Mouse (Mus musculus) heart, embryonic 10.5 days (tissue): ENCODE results near the gene Sertad1. TPM values are rescaled to one million over a fixed set of nuclear protein-coding genes. Genes with fewer than 3 reads are reported as not detected.

ENCODE experiments used
- DNase-seq: peaks from one replicate; pipeline ENCODE4 v3.0.0-alpha.2; 2017; ENCODE audit warnings: low spot score
- H3K27ac ChIP-seq: fragments of 300-500 bp; sonication (generic); 2 replicates; pipeline ENCODE4 v1.5.1; 2016; ENCODE audit warnings: mild to moderate bottlenecking
- H3K27me3 ChIP-seq: fragments of 300-500 bp; sonication (generic); 2 replicates; pipeline ENCODE4 v1.6.1; 2016; ENCODE audit warnings: mild to moderate bottlenecking; ENCODE audit not compliant: poor library complexity, insufficient read depth, severe bottlenecking
- H3K36me3 ChIP-seq: fragments of 300-500 bp; sonication (generic); 2 replicates; pipeline ENCODE4 v1.6.1; 2016; ENCODE audit warnings: mild to moderate bottlenecking, moderate library complexity
- H3K4me1 ChIP-seq: fragments of 300-500 bp; sonication (generic); 2 replicates; pipeline ENCODE4 v1.6.1; 2016; ENCODE audit warnings: mild to moderate bottlenecking
- H3K4me3 ChIP-seq: fragments of 300-500 bp; sonication (generic); 2 replicates; pipeline ENCODE4 v1.5.1; 2016; ENCODE audit warnings: mild to moderate bottlenecking, moderate library complexity
- H3K9me3 ChIP-seq: fragments of 300-500 bp; sonication (generic); 2 replicates; pipeline ENCODE4 v1.6.1; 2016; ENCODE audit warnings: mild to moderate bottlenecking, moderate library complexity
- WGBS: fragments of 180-500 bp; shearing (Covaris S2); methylation state at CpG from one replicate; pipeline ENCODE4 v1.1.7; 2016; 5-methylcytosine and 5-hydroxymethylcytosine counted together
- polyA plus RNA-seq: library from polyadenylated mRNA; unstranded; fragments of >200 nt; fragmentation: Nextera tagmentation; extraction: Ambion mirVana; gene quantifications from 2 replicates; pipeline ENCODE4 v1.2.1, GENCODE M21; 2016

Gene Sertad1
- polyA plus RNA-seq, 1 experiment from 2014 or later, result 34.8 TPM

- Histone ChIP-seq H3K4me1 (peaks cover 11% of the 10 kb centered on the region), H3K4me3 (no peak overlapping the region), H3K36me3 (peaks cover 27% of the 10 kb centered on the region), H3K9me3 (0 out of 2 replicates have a peak, but pooled peaks cover 7% of the 10 kb centered on the region), H3K27me3 (no peaks in the 10 kb centered on the region), H3K27ac (no peak overlapping the region)
- no peak for DNase-seq
- WGBS, result 73% methylated on average over 1 of the region's 1 CpGs
Measured at GRCm38 (mm10) chr7:27520599-27520998, 33.9 kb downstream of the Sertad1 start.

DNA sequence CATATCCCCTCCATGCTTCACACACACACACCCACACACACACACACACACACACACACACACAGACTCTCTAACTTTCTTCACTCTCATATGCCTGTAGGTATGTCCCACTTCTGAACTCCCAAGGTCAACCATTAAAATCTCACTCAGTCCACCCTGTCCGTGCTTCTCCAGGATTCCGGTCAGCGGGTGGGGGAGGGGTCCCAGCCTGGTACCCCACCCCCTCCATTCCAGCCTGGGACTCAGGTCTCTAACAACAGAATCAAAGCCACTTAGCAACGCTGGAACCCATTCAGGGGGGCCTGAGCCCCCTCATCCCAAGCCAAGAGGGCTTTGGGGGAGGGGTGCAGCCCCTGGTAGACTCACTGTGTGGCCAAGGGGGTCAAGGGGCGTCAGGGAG, 36.3 kb downstream of the Sertad1 start, which contains the start of gene Hipk4:
TSS of gene Hipk4 (plus strand) at position 301 of the 400 bp plus-strand sequence.
- no peak for DNase-seq
- peaks cover 14% of the 10 kb centered on the region for H3K36me3 ChIP-seq
- H3K4me3 ChIP-seq, result no peak within 1 kb of the TSS
- H3K4me1 ChIP-seq, result peaks cover 18% of the 10 kb centered on the region
- 47% methylated on average over 5 of the region's 5 CpGs for whole genome bisulfite sequencing
- H3K27me3 ChIP-seq, result no peaks in the 10 kb centered on the region
- H3K9me3 ChIP-seq, result 0 out of 2 replicates have a peak, but pooled peaks cover 7% of the 10 kb centered on the region
- H3K27ac ChIP-seq, result peak within 1 kb of the TSS; percentile 48; the same call in 1 of the 2 replicates

DNA sequence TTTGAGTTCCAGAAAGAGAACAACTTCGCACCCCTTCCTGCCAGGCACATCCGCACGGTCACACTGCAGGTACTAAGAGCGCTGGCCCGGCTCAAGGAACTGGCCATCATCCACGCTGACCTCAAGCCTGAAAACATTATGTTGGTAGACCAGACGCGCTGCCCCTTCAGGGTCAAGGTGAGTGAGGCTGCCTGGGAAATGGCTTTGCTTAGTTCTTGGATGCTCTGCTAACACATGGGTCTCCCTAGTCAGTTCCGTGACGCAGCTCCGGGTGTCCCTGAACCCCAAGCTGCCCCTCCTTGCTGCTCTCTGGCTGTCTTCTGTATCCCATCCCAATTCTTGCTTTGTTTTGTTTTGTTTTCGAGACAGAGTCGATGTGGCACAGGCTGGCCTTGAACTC, 37.1 kb downstream of the Sertad1 start:
- H3K27ac ChIP-seq, result no peak overlapping the region
- 95% methylated on average over 13 of the region's 13 CpGs for WGBS
- peaks cover 18% of the 10 kb centered on the region for H3K4me1 ChIP-seq

GRCm38 (mm10) chr7:27526039-27526827, 39.5 kb downstream of the Sertad1 start:
- peaks cover 25% of the 10 kb centered on the region for H3K4me1 ChIP-seq
- H3K27me3 ChIP-seq, result no peaks in the 10 kb centered on the region
- 0 out of 2 replicates have a peak overlapping the region, but pooled peaks have one; percentile 5 for H3K27ac ChIP-seq
- DNase-seq, result peak; percentile 88
- H3K36me3 ChIP-seq, result peaks cover 6% of the 10 kb centered on the region; the same call in 1 of the 2 replicates
- WGBS, result 24% methylated on average over 10 of the region's 10 CpGs
- H3K9me3 ChIP-seq, result no peaks in the 10 kb centered on the region
- no peak overlapping the region for H3K4me3 ChIP-seq

More for the DNA sequence above, 37.1 kb downstream of the Sertad1 start:
- 0 out of 2 replicates have a peak, but pooled peaks cover 7% of the 10 kb centered on the region for H3K9me3 ChIP-seq
- H3K36me3 ChIP-seq, result peaks cover 10% of the 10 kb centered on the region
- DNase-seq, result no peak
- H3K27me3 ChIP-seq, result no peaks in the 10 kb centered on the region
- H3K4me3 ChIP-seq, result no peak overlapping the region

GRCm38 (mm10) chr7:27529070-27529469, 42.4 kb downstream of the Sertad1 start:
- H3K4me1 ChIP-seq, result peaks cover 18% of the 10 kb centered on the region; the same call in 1 of the 2 replicates
- no peaks in the 10 kb centered on the region for H3K27me3 ChIP-seq
- H3K9me3 ChIP-seq, result no peaks in the 10 kb centered on the region
- no peak overlapping the region for H3K27ac ChIP-seq
- H3K4me3 ChIP-seq, result no peak overlapping the region
- WGBS, result 79% methylated on average over 21 of the region's 21 CpGs
- peaks cover 29% of the 10 kb centered on the region for H3K36me3 ChIP-seq
- no peak for DNase-seq

DNA sequence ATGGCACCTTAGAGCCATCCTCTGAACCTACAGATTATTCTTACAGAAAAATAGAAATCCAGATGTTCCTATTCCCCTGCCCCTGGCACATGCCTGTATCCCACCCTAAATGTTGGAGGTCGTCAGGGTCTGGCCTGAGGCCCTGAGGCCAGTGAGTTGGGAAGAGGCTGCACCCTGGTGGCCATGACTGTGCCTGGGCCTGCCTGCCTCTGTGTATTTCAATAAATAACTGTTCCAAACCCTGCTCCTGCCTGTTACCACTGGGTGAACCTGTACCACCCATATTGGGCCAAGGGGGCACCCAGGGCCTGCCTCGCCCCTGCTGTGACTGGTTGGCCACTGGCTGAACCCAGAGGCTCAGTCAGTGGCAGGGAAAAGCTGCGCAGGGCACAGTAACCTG, 44.2 kb downstream of the Sertad1 start:
- no peaks in the 10 kb centered on the region for H3K9me3 ChIP-seq
- no peak for DNase-seq
- no peak overlapping the region for H3K4me3 ChIP-seq
- H3K36me3 ChIP-seq, result peaks cover 40% of the 10 kb centered on the region
- 75% methylated on average over 3 of the region's 3 CpGs for WGBS
- no peak overlapping the region for H3K27ac ChIP-seq
- H3K4me1 ChIP-seq, result peaks cover 17% of the 10 kb centered on the region
- no peaks in the 10 kb centered on the region for H3K27me3 ChIP-seq

DNA sequence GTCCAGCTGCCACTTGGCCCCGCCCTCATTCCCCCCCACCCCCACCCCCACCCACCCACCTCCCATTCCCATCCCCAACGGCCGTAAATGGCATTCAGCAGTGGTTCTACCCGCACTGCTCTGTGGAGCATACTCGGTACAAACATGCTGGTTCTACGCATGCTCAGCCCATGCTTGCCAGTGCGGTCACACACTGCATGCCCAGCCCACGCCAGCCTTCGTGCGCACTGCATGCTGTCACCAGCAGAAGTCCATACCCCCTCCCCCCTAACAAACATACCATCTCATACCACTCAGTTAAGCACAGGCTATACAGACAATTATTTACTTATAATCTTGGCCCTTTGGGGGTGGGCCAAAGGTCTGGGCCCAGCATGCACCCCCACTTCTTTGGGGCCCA, 45.0 kb downstream of the Sertad1 start:
- no peak overlapping the region for H3K4me3 ChIP-seq
- no peak for DNase-seq
- no peaks in the 10 kb centered on the region for H3K27me3 ChIP-seq
- H3K27ac ChIP-seq, result no peak overlapping the region
- 90% methylated on average over 10 of the region's 10 CpGs for WGBS
- H3K9me3 ChIP-seq, result no peaks in the 10 kb centered on the region
- H3K4me1 ChIP-seq, result peaks cover 12% of the 10 kb centered on the region
- H3K36me3 ChIP-seq, result peaks cover 47% of the 10 kb centered on the region

DNA sequence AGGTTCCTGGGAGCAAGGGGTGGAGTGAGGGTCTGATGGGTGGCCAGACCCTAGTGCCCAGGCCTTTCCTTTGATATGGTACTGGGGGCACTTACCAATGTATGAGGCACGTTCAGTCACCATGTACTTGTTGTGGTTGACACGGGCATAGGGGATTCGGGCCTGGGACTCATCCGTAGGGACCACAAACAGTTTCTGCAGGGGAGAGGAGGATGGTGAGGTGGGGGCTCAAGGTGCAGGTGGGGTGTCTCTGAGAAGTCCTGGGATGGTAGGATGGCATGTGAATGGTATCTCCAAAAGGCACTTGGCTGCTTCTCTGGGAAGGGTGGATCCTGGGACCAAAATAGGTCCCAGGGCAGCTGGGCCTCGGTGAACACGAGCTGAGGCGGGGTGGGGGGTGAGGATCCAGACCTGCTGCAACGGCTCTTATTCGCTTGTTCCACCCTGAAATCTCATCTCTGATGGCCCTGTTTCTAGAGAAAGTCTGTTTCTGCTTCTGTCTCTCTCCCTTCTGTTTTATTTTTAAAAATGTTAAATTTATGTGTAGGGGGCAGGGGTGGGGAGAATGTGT, 45.9 kb downstream of the Sertad1 start:
- 76% methylated on average over 9 of the region's 9 CpGs for WGBS
- Histone ChIP-seq H3K36me3 (peaks cover 54% of the 10 kb centered on the region), H3K4me3 (no peak overlapping the region), H3K4me1 (peaks cover 12% of the 10 kb centered on the region), H3K27ac (no peak overlapping the region), H3K27me3 (no peaks in the 10 kb centered on the region), H3K9me3 (no peaks in the 10 kb centered on the region)
- no peak for DNase-seq

DNA sequence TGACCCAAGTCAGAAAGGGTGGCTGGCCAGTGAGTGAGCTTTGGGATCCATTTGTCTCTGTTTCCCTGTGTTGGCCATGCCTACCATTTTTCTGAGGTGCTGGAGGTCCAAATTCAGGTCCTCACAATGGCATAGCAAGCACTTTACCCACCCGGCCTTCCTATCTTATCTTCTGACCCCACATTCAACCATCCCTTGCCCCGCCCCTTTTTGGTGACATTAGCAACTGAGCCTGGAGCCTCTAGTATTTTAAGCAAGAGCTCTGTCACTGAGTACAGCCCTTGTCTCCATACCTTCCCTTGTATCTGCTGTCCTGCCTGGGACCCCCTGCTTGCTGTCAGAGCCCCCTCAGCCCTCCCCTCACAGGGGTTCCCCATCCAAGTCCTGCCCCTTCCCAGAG, 48.7 kb downstream of the Sertad1 start:
- WGBS, result 42% methylated on average over 2 of the region's 2 CpGs
- peaks cover 6% of the 10 kb centered on the region for H3K4me1 ChIP-seq
- no peak overlapping the region for H3K27ac ChIP-seq
- H3K36me3 ChIP-seq, result peaks cover 64% of the 10 kb centered on the region
- H3K27me3 ChIP-seq, result no peaks in the 10 kb centered on the region
- no peak for DNase-seq
- H3K9me3 ChIP-seq, result no peaks in the 10 kb centered on the region
- no peak overlapping the region for H3K4me3 ChIP-seq

DNA sequence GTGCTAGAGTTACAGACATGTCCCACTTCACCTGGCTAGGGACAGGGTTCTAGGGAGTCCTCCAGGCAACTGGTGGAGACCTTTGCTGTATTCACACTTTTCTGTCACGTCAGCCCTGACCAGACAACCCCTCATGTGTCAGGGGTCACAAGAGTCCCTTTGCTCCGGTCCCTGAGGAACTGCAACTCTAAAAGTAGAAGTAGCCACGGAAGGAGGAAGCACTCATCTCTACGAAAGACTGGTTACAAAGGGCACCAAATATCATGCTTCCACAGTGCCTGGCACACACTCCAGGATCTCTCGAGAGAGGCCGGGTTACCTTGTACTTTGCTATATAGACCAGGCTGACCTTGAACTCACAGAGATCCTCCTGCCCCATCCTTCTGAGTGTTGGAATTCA, 49.9 kb downstream of the Sertad1 start:
- H3K36me3 ChIP-seq, result peaks cover 57% of the 10 kb centered on the region
- 89% methylated on average over 6 of the region's 6 CpGs for WGBS
- no peaks in the 10 kb centered on the region for H3K9me3 ChIP-seq
- DNase-seq, result no peak
- H3K27ac ChIP-seq, result no peak overlapping the region
- peaks cover 4% of the 10 kb centered on the region; the same call in 1 of the 2 replicates for H3K27me3 ChIP-seq
- H3K4me1 ChIP-seq, result peaks cover 15% of the 10 kb centered on the region
- no peak overlapping the region for H3K4me3 ChIP-seq

DNA sequence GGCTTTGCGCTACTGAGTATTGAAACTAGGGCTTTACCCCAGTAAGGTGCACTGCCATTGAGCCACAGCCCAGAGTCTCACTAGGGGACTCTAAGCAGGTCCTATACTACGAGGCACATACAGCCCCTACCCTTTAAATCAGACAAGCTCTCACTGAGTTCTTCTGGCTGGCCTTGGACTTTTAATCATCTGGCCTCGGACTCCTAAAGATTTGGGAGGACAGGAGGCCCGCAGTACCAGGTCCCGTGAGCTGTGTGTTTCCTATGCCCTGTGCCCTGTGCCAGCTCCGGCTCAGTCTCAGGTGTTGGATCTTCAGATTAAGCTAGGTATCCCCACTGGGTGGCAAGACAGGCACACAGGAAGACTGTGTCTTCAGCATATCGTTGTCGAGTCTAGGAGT, 51.3 kb downstream of the Sertad1 start:
- H3K27ac ChIP-seq, result no peak overlapping the region
- DNase-seq, result no peak
- H3K36me3 ChIP-seq, result peaks cover 43% of the 10 kb centered on the region
- H3K4me1 ChIP-seq, result peaks cover 26% of the 10 kb centered on the region
- no peak overlapping the region for H3K4me3 ChIP-seq
- 85% methylated on average over 8 of the region's 8 CpGs for WGBS
- H3K27me3 ChIP-seq, result peaks cover 5% of the 10 kb centered on the region; the same call in 1 of the 2 replicates
- no peaks in the 10 kb centered on the region for H3K9me3 ChIP-seq

DNA sequence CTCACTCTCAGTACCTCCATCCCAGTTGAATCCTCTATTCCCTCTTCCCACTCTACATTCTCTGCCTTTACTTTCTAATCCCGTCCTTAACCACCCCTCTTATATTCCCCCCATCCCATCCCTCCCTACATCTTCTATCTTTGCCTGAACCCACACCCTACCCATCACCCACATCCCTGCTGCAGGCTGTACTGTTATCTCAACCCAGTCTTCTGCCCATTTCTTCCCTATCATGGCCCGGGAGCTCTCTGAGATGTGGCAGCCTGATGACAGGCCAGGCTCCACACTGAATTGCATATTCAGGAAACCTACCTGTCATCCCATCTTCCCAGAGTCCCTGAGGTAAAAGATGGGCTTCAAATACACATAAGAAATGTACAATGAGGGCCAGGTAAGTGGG, 52.1 kb downstream of the Sertad1 start:
- H3K27me3 ChIP-seq, result peaks cover 5% of the 10 kb centered on the region; the same call in 1 of the 2 replicates
- WGBS, result 76% methylated on average over 2 of the region's 2 CpGs
- no peak for DNase-seq
- H3K4me3 ChIP-seq, result no peak overlapping the region
- H3K27ac ChIP-seq, result no peak overlapping the region
- H3K9me3 ChIP-seq, result no peaks in the 10 kb centered on the region
- H3K36me3 ChIP-seq, result peaks cover 36% of the 10 kb centered on the region
- H3K4me1 ChIP-seq, result peaks cover 29% of the 10 kb centered on the region
